Mouse (Mus musculus): ENCODE measurements at regions not wholly inside any gene's neighbourhood (a gene's known extent, or its start where the extent isn't known, plus 50 kb on each side); places are given as distances from the start of the nearest gene placed in this dataset.

DNA sequence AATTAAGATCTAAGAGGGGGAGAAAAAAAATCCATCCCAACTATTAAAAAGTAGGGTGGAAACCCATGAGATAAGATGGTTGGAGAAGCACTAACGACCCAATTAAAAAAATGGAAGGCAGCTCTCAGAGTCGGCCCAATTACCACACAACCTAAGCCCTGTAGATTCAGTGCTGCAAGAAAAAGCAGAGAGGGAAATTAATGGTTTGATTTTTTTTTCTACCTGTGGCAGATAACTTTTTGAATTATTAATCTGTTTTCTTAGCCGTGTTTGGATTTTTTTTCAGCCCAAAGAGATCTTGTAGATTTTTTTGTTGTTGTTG is 354.9 kb downstream of the Xylt1 start:
- DNase-seq (ENCODE audit: low read depth in 1 of 2, low spot score in 2 of 2) = no peak

GRCm38 (mm10) chr7:117734994-117735698 is 354.4 kb downstream of the Xylt1 start:
- DNase-seq (ENCODE audit: low read depth in 1 of 2, low spot score in 2 of 2) = no peak

DNA sequence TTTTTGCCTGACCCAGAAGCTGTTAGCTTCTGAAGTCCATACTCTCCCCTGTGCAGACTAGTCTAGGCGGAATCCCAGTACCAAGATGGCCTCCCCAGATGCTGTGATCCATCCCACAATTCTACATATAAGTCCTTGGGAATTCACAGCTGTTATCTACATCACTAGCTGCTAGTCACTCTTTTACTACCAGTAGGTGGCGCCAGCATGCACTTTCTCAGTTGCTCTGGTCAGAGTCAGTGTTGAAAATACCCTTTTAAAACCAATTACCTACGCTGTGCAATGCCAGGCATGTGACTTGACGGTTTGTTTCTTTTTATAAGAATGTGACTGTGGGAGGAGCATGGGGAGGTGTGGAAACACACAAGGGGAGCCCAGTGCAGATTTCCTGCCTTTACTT is 348.3 kb downstream of the Xylt1 start:
- no peak for DNase-seq (ENCODE audit: low read depth in 1 of 2, low spot score in 2 of 2)
